Mouse (Mus musculus): ENCODE results near the gene Tmod1. TPM values are rescaled to one million over a fixed set of nuclear protein-coding genes. Genes with fewer than 3 reads are reported as not detected.

The Tmod1 gene
- total RNA-seq (2014; rRNA removed; ENCODE audit: low replicate concordance) (127 and 163 TPM in 2 replicates), polyA plus RNA-seq (2015; fragmentation: Nextera tagmentation; extraction: Ambion mirVana) (220 and 224 TPM in 2 replicates)

GRCm38 (mm10) chr4:46038892-46039751, at the start of gene Tmod1:
Gene Tmod1, plus strand, starts transcription at chr4:46038935.
- Histone ChIP-seq H3K27ac (ENCODE audit: low read depth) (peak within 1 kb of the TSS; percentile 97), H3K36me3 (replicated peaks; ENCODE audit: control insufficient read depth, insufficient read depth, low read length) (0 out of 2 replicates have a peak, but pooled peaks cover 4% of the 10 kb centered on the region), H3K4me1 (ENCODE audit: control insufficient read depth, insufficient read depth) (peaks cover 33% of the 10 kb centered on the region)

GRCm38 (mm10) chr4:45990427-45991135, 48.2 kb upstream of the Tmod1 start:
- DNase-seq (ENCODE audit: low spot score) (no peak), ATAC-seq (ENCODE audit: insufficient read depth, low read depth) (peak; percentile 33; the same call in 1 of the 2 replicates)
- H3K27me3 ChIP-seq (ENCODE audit: control insufficient read depth, insufficient read depth, low read length) = no peaks in the 10 kb centered on the region
- H3K9me3 ChIP-seq (replicated peaks; ENCODE audit: control insufficient read depth, low read length) = no peaks in the 10 kb centered on the region
- H3K4me3 ChIP-seq (ENCODE audit: low read depth, low read length) = no peak overlapping the region
- H3K9ac ChIP-seq (replicated peaks; ENCODE audit: low read depth, low read length) = no peak overlapping the region
- TF ChIP-seq CTCF (IDR thresholded peaks at IDR 0.05; ENCODE audit: low read depth) = no peak
- no peak for TF ChIP-seq EP300 (IDR thresholded peaks at IDR 0.05; ENCODE audit: low read depth)
- peaks cover 4% of the 10 kb centered on the region; the same call in 1 of the 2 replicates for H3K4me1 ChIP-seq (ENCODE audit: control insufficient read depth, insufficient read depth)
- peak overlapping the region; percentile 9 for H3K27ac ChIP-seq (ENCODE audit: low read depth)
- WGBS = 38% methylated on average over 6 of the region's 6 CpGs
- no peak overlapping the region for H3K4me2 ChIP-seq (ENCODE audit: low read depth, low read length)
- H3K36me3 ChIP-seq (replicated peaks; ENCODE audit: control insufficient read depth, insufficient read depth, low read length) = peaks cover 40% of the 10 kb centered on the region

More at GRCm38 (mm10) chr4:46038892-46039751, at the start of gene Tmod1:
- DNase-seq (ENCODE audit: low spot score) = peak; percentile 70
- Histone ChIP-seq H3K27me3 (ENCODE audit: control insufficient read depth, insufficient read depth, low read length) (peaks cover 7% of the 10 kb centered on the region; the same call in 1 of the 2 replicates), H3K4me2 (ENCODE audit: low read depth, low read length) (peak within 1 kb of the TSS; percentile 96), H3K4me3 (ENCODE audit: low read depth, low read length) (peak within 1 kb of the TSS; percentile 88), H3K9ac (replicated peaks; ENCODE audit: low read depth, low read length) (peak within 1 kb of the TSS; percentile 92), H3K9me3 (replicated peaks; ENCODE audit: control insufficient read depth, low read length) (no peaks in the 10 kb centered on the region)
- TF ChIP-seq CTCF (IDR thresholded peaks at IDR 0.05; ENCODE audit: low read depth) (no peak), EP300 (IDR thresholded peaks at IDR 0.05; ENCODE audit: low read depth) (no peak)
- ATAC-seq (ENCODE audit: insufficient read depth, low read depth) = peak; percentile 74
- WGBS = under 1% methylated on average over 70 of the region's 72 CpGs

GRCm38 (mm10) chr4:45998536-45998935, 40.2 kb upstream of the Tmod1 start:
- ATAC-seq (ENCODE audit: insufficient read depth, low read depth) = no peak
- WGBS = 75% methylated on average over 4 of the region's 4 CpGs

DNA sequence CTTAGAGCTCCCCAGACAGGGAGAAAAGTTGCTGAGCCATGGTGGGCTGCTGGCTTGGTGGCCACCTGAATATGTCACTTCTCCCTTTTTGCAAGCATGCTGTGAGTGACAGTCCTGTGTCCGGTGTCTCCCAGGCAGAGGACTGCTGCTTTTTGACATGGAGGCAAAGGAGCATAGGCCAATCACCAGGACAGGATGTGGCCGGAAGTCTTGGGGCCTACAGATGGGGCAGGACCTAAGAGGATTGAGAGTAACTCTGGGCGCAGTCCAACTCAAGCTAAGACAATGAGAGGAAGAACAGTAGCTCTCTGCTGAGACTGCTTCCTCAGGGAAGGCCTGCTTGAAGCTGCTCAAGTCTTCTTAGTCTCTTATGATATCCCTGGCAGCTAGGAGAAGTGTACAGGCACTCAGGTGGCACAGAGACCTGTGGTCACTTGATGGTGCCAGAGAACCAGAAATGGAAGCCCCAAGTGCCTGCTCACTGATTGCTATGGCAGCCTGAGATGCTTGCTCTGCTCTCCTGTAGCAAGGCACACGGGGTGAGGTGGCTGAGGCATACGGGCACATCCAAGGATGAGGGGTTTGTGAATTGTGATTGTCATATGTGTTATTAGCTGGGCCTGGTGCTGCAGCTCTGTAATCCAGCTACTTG, 30.5 kb upstream of the Tmod1 start:
- DNase-seq (ENCODE audit: low spot score) (peak; percentile 12), ATAC-seq (ENCODE audit: insufficient read depth, low read depth) (peak; percentile 77)
- peaks cover 77% of the 10 kb centered on the region for H3K36me3 ChIP-seq (replicated peaks; ENCODE audit: control insufficient read depth, insufficient read depth, low read length)
- no peak overlapping the region for H3K9ac ChIP-seq (replicated peaks; ENCODE audit: low read depth, low read length)
- peak; percentile 16 for TF ChIP-seq CTCF (IDR thresholded peaks at IDR 0.05; ENCODE audit: low read depth)
- no peak for TF ChIP-seq EP300 (IDR thresholded peaks at IDR 0.05; ENCODE audit: low read depth)
- H3K9me3 ChIP-seq (replicated peaks; ENCODE audit: control insufficient read depth, low read length) = no peaks in the 10 kb centered on the region
- H3K27ac ChIP-seq (ENCODE audit: low read depth) = peak overlapping the region; percentile 67
- H3K4me3 ChIP-seq (ENCODE audit: low read depth, low read length) = no peak overlapping the region
- H3K27me3 ChIP-seq (ENCODE audit: control insufficient read depth, insufficient read depth, low read length) = no peaks in the 10 kb centered on the region
- H3K4me1 ChIP-seq (ENCODE audit: control insufficient read depth, insufficient read depth) = no peaks in the 10 kb centered on the region
- 75% methylated on average over 5 of the region's 5 CpGs for WGBS
- no peak overlapping the region for H3K4me2 ChIP-seq (ENCODE audit: low read depth, low read length)

More at GRCm38 (mm10) chr4:45998536-45998935, 40.2 kb upstream of the Tmod1 start:
- H3K27me3 ChIP-seq (ENCODE audit: control insufficient read depth, insufficient read depth, low read length) = no peaks in the 10 kb centered on the region
- H3K9ac ChIP-seq (replicated peaks; ENCODE audit: low read depth, low read length) = no peak overlapping the region
- H3K36me3 ChIP-seq (replicated peaks; ENCODE audit: control insufficient read depth, insufficient read depth, low read length) = peaks cover 40% of the 10 kb centered on the region
- DNase-seq (ENCODE audit: low spot score) = no peak
- no peak overlapping the region for H3K4me3 ChIP-seq (ENCODE audit: low read depth, low read length)
- H3K4me2 ChIP-seq (ENCODE audit: low read depth, low read length) = no peak overlapping the region
- no peaks in the 10 kb centered on the region for H3K9me3 ChIP-seq (replicated peaks; ENCODE audit: control insufficient read depth, low read length)
- no peak overlapping the region for H3K27ac ChIP-seq (ENCODE audit: low read depth)
- TF ChIP-seq CTCF (IDR thresholded peaks at IDR 0.05; ENCODE audit: low read depth) (no peak), EP300 (IDR thresholded peaks at IDR 0.05; ENCODE audit: low read depth) (no peak)
- no peaks in the 10 kb centered on the region for H3K4me1 ChIP-seq (ENCODE audit: control insufficient read depth, insufficient read depth)

GRCm38 (mm10) chr4:46011698-46012097, 27.0 kb upstream of the Tmod1 start:
- H3K9me3 ChIP-seq (replicated peaks; ENCODE audit: control insufficient read depth, low read length) = no peaks in the 10 kb centered on the region
- TF ChIP-seq CTCF (IDR thresholded peaks at IDR 0.05; ENCODE audit: low read depth) (no peak), EP300 (IDR thresholded peaks at IDR 0.05; ENCODE audit: low read depth) (no peak)
- no peaks in the 10 kb centered on the region for H3K4me1 ChIP-seq (ENCODE audit: control insufficient read depth, insufficient read depth)
- H3K27me3 ChIP-seq (ENCODE audit: control insufficient read depth, insufficient read depth, low read length) = no peaks in the 10 kb centered on the region
- peaks cover 72% of the 10 kb centered on the region for H3K36me3 ChIP-seq (replicated peaks; ENCODE audit: control insufficient read depth, insufficient read depth, low read length)
- no peak overlapping the region for H3K27ac ChIP-seq (ENCODE audit: low read depth)
- no peak overlapping the region for H3K4me3 ChIP-seq (ENCODE audit: low read depth, low read length)
- H3K9ac ChIP-seq (replicated peaks; ENCODE audit: low read depth, low read length) = no peak overlapping the region
- H3K4me2 ChIP-seq (ENCODE audit: low read depth, low read length) = no peak overlapping the region
- ATAC-seq (ENCODE audit: insufficient read depth, low read depth) = no peak
- no peak for DNase-seq (ENCODE audit: low spot score)
- WGBS = 82% methylated on average over 2 of the region's 2 CpGs

All from heart, postnatal 0 days (tissue).